Mouse (Mus musculus) frontal cortex, postnatal 36 days (tissue): Measurements from ENCODE around the gene Efemp2.

Experiments
- DNase-seq, 2 experiments: peaks; one replicate each; pipeline ENCODE4 v3.0.0; 2022; ENCODE audit warnings: low spot score in 2 of 2

Efemp2 gene

DNA sequence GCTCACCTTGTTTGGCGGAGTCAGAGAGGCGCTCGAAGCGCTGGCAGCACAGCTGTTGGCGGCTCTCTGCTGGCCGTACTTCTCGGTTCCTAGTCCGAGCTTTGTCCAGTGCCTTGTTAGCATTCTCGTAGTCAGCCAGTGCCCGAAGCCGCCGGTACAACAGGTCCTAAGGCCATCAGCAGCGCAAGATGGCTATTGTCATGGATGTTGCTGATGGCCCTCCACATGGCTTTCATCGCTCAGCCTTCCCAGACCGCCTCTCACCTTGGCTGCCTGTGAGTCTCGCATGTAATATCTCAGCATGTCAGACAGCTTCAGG is 22.3 kb downstream of the Efemp2 start:
- DNase-seq = no peak

- DNase-seq = no peak
These were observed 26.6 kb downstream of the Efemp2 start for GRCm38 (mm10) chr19:5500330-5500875.

- no peak for DNase-seq
These were observed 29.9 kb downstream of the Efemp2 start, which contains the start of gene 1700020D05Rik for GRCm38 (mm10) chr19:5503687-5504086. Gene 1700020D05Rik, minus strand, starts transcription at chr19:5503787.

DNA sequence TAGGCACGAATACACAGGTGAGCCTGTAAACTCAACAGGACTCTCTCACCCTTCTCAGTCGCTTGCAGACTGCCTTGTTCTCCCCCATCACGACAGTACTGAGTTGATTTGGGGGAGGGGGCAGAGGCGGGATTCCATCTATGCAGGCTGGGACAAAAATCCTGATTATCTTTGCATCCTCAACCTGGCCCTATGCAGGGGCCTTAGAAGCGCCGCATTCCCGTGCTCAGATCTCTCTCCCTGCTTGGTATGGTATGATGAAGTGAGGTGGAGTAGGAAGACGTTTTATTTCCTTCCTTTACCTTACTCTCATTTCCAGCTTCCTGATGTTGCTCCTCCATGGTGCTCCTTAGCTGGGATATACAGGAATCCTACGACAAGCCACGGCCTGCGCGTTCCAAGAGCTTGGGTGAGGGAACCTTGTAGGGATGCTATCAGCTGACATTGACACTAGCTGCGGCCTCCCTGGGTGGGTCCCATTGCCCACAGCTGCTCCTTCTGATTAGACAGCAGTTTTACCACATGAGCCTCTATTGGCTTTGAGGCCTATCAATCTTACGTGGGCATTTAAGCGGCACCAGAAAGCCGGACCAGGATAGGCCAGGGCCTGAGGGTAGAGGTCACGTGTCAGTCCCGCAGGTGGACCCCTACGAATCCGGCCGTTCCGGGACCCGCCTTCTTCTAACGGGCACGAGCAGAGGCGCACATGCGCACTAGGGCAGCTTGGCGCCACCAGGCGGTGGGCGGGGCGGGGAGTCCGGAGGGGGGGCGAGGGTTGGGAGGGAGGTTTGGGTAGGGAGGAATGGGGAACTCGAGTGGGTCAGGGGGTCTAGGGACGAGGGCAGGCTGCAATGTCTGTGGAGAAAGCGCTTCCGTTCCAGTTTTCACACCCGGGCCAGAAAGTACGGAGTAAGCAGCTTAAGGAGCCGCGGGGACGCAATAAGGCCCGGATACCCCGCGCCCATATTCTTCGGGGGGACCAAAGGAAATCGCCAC is 36.6 kb downstream of the Efemp2 start, which contains the start of gene Snx32:
TSS of gene Snx32 (minus strand) at position 508 of the 996 bp plus-strand sequence.
- peak; percentile 98 to 99 for DNase-seq

- DNase-seq = no peak
These were observed 37.4 kb downstream of the Efemp2 start for GRCm38 (mm10) chr19:5511074-5511632.

- no peak for DNase-seq
These were observed 38.6 kb downstream of the Efemp2 start for GRCm38 (mm10) chr19:5512091-5513004.

- no peak for DNase-seq
These were observed 39.2 kb downstream of the Efemp2 start for GRCm38 (mm10) chr19:5513005-5513349.

- DNase-seq = no peak
These were observed 42.4 kb downstream of the Efemp2 start for GRCm38 (mm10) chr19:5515840-5516777.

DNA sequence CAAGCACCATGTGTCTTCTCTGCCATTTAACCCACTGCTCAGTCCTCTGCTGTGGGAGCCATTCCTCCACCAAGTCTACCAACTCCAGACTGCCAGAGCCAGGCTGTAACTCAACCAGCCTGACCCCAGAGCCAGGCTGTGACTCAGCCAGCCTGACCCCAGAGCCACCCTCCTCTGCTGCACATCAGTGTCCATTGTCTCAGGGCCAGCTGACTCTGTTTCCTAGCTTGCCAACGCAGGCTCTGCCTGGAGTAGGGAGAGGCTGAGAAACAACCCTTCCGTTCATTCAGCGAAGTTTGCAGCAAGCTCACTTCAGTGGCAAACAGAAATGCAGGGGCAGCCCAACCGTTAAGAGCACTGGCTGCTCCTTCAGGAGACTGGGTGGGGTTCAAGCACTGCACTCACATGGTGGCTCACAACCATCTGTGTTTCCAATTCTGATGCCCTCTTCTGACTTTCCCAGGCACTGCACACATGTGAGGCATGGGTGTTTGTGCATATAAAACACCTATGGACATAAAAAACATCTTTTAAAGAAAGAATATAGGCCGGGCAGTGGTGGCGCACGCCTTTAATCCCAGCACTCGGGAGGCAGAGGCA is 43.3 kb downstream of the Efemp2 start:
- no peak for DNase-seq

DNA sequence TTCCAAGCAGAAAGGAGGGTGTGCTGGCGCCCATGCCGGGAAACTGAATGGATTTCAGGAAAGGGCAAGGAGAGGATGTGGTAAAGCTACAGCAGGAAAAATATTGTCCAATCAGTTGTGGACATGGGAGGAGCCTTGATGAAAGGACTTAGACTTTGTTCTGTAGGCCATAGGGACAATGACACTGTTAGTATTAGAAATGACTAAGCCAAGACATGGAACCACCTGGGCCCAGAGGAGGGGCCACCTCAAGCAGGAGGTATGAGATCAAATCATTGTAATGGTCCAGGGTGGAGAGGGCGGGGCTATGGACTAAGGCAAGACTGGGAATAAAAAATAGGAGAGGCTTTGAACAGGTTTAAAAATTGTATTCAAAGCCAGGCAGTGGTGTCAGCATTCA is 45.0 kb downstream of the Efemp2 start:
- no peak for DNase-seq

DNA sequence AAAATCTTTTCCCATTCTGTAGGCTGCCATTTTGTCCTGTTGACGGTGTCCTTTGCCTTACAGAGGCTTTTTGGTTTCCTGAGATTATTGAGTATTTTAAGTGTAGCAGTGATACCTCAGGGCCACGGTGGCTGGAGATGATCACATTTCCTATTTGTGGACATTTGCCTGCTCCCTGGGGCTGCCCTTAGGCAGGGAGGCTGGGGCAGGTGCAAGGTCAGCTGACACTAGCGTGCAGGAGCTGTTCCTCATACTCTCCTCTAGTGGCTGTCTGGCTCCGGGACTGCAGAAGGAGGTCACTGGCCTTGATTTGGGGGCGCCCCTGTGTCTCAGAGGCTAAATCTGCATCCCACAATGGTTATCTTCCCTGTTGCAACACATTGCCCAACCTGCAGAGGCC is 51.5 kb downstream of the Efemp2 start:
- no peak for DNase-seq

GRCm38 (mm10) chr19:5529325-5530137 is 55.8 kb downstream of the Efemp2 start:
- DNase-seq = peak; percentile 93

- no peak for DNase-seq
These were observed 56.4 kb downstream of the Efemp2 start for GRCm38 (mm10) chr19:5530138-5530524.
